Mouse (Mus musculus): ENCODE measurements around the gene Osbpl10. TPM values are rescaled to one million over a fixed set of nuclear protein-coding genes. Genes with fewer than 3 reads are reported as not detected.

Gene Osbpl10
- polyA plus RNA-seq (2012; fragmentation: generic; extraction: Trizol): 4.2 TPM
- long read RNA-seq, experiment 1: 0 reads
- long read RNA-seq, experiment 2, partial matches to known transcripts: 1 of 1 reads
- long read RNA-seq, experiment 2, other reads (novel, unspliced or antisense): 0 of 1 reads

DNA sequence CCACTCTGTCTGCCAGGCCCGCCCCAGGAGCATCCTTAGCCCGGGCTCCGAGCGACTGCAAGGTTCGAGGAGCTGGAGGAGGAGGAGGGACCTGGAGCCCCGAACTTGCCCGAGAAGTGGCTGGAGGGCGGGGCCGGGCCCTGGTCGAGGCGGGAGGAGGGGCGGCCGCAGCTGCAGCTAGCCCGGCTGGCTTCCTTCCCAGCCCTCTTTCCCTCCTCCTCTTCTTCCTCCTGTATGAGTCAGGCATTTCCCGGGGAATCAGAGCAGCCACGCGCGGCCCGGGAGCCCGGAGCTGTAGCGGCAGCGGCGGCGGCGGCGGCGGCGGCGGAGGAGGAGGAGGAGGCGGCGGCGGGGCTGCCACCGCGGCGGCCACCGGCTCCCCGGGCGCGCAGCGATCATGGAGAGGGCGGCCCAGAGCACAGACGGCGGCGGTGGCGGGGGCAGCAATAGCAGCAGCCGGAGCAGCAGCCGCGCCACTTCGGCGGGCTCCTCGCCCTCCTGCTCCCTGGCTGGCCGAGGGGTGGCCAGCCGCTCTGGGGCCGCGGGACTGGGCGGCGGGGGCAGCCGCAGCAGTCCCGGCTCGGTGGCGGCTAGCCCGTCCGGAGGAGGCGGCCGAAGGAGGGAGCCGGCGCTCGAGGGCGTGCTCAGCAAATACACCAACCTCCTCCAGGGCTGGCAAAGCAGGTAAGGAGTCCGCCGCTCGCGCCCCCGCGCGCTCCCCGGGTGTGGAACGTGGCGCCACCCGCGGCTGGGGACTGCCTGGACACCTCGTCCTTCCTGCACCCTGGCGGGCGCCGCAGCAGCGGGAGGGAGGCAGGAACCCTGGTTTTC lies at the start of gene Osbpl10:
TSS of gene Osbpl10 (plus strand) at position 289 of the 831 bp plus-strand sequence.
- Histone ChIP-seq H3K4me3 (ENCODE audit: insufficient read depth, poor library complexity, severe bottlenecking) (peak within 1 kb of the TSS; percentile 36), H3K79me3 (ENCODE audit: low read depth) (no peaks in the 10 kb centered on the region), H3K79me2 (ENCODE audit: control insufficient read depth, insufficient read depth) (no peaks in the 10 kb centered on the region), H3ac (ENCODE audit: control insufficient read depth, insufficient read length, low read depth) (peak within 1 kb of the TSS; percentile 67), H3K36me3 (ENCODE audit: control insufficient read depth, insufficient read depth) (no peaks in the 10 kb centered on the region), H3K27me3 (ENCODE audit: control insufficient read depth, insufficient read depth, insufficient read length) (no peaks in the 10 kb centered on the region)
- TF ChIP-seq CTCF (IDR thresholded peaks at IDR 0.05; ENCODE audit: control insufficient read depth, insufficient read depth, insufficient read length) (peak; percentile 44), USF1 (IDR thresholded peaks at IDR 0.05; ENCODE audit: low read depth) (no peak), MYOG (IDR thresholded peaks at IDR 0.05; ENCODE audit: control insufficient read depth, extremely low read depth, insufficient read length) (no peak), CEBPB (IDR thresholded peaks at IDR 0.05; ENCODE audit: low read depth) (no peak)

DNA sequence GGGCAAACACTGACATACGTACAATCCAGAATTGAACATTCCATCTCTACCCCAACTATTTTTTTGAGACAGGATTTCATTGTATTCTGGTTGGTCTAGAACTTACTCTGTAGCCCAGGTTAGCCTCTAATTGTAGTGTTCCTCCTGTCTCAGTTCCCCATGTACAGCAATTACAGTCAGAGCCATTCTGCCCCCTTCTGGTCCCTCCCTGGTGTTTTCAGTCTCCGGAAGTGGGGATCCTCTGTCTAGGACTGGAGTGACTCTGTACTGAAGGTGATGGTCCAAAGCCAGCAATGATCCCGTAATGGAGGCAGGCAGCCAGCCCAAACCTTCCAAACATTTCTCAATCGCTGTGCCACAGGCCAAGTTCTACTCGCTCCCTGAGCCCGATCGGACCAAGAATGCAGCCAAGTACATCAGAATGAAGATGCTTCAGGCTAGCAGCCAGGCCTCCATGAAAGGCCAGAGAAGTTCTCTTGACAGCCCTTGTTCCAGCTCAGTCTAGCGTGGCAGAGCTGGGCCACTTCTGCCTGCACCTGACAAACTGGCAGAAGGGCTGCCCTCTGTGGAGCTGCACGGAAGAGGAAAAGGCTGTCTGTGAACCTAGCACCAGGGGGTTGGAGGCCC lies 47.8 kb upstream of the Osbpl10 start:
- Histone ChIP-seq H3K4me3 (ENCODE audit: insufficient read depth, poor library complexity, severe bottlenecking) (no peak overlapping the region), H3K79me2 (ENCODE audit: control insufficient read depth, insufficient read depth) (no peaks in the 10 kb centered on the region), H3K27me3 (ENCODE audit: control insufficient read depth, insufficient read depth, insufficient read length) (no peaks in the 10 kb centered on the region), H3K79me3 (ENCODE audit: low read depth) (no peaks in the 10 kb centered on the region), H3ac (ENCODE audit: control insufficient read depth, insufficient read length, low read depth) (no peak overlapping the region), H3K36me3 (ENCODE audit: control insufficient read depth, insufficient read depth) (no peaks in the 10 kb centered on the region)
- no peak for TF ChIP-seq USF1 (IDR thresholded peaks at IDR 0.05; ENCODE audit: low read depth)
- no peak for TF ChIP-seq CEBPB (IDR thresholded peaks at IDR 0.05; ENCODE audit: low read depth)
- no peak for TF ChIP-seq CTCF (IDR thresholded peaks at IDR 0.05; ENCODE audit: control insufficient read depth, insufficient read depth, insufficient read length)
- no peak for TF ChIP-seq MYOG (IDR thresholded peaks at IDR 0.05; ENCODE audit: control insufficient read depth, extremely low read depth, insufficient read length)
- no peak for TF ChIP-seq FOSL1 (IDR thresholded peaks at IDR 0.05; ENCODE audit: insufficient read depth, low read length, poor library complexity, severe bottlenecking)
- TF ChIP-seq MAX (IDR thresholded peaks at IDR 0.05): no peak
- no peak for TF ChIP-seq MYOD1 (IDR thresholded peaks at IDR 0.05; ENCODE audit: control insufficient read depth, insufficient read length, low read depth)

DNA sequence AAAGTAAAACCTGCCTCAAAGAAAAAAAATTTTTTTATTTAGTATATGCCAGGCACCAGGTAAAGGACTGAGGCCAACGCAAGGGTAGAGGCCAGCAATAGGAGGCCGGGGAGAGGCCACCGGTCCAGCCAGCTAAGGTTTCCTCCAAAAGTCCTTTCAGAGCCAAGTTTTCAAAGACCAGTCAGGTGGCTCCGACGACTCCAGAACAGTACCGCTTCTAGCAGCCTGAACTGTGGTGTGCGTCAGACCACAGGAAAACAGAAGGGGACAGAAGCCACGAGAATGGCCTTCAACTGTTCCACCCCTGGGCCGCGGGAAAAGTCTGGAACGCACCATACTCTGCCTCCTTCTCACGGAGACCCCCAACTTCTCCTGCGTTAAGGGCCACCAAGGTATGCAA lies 45.8 kb upstream of the Osbpl10 start:
- peak overlapping the region; percentile 7 for H3ac ChIP-seq (ENCODE audit: control insufficient read depth, insufficient read length, low read depth)
- H3K27me3 ChIP-seq (ENCODE audit: control insufficient read depth, insufficient read depth, insufficient read length): no peaks in the 10 kb centered on the region
- H3K36me3 ChIP-seq (ENCODE audit: control insufficient read depth, insufficient read depth): no peaks in the 10 kb centered on the region
- TF ChIP-seq MAX (IDR thresholded peaks at IDR 0.05) (no peak), CTCF (IDR thresholded peaks at IDR 0.05; ENCODE audit: control insufficient read depth, insufficient read depth, insufficient read length) (no peak)
- H3K79me3 ChIP-seq (ENCODE audit: low read depth): no peaks in the 10 kb centered on the region
- H3K79me2 ChIP-seq (ENCODE audit: control insufficient read depth, insufficient read depth): no peaks in the 10 kb centered on the region
- peak overlapping the region; percentile 45 for H3K4me3 ChIP-seq (ENCODE audit: insufficient read depth, poor library complexity, severe bottlenecking)

DNA sequence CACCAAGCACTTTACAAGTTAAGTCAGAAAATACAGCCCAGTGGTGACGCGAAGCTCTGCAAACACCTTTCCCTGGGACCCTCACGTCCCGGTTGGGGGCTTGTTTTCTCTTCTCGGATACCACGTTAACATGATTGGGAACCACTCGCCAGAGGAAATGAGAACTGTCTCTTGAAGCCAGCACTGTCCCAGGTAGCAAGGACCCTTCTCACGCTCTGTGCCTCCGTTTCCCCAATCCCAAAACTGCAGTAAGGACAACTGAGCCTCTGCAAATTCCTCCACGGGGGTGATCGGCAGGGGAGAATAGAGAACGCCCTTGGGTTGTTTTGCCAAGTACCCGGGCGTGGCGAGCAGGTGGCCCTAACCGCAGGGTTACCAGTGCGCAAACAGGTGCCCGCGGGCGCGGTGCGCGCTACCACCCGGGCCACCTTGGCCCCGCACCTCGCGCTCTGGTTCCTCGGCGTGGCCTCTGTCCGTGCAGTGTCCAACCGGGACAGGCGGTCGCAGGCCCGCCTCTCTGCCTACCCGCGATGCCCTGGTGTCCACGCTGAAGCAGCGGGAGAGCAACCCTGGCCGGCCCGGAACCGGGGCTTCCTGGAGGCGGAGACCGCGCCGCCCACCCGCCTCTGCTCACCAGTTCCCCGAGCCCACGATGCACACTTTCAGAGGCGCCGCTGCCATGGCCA lies 45.2 kb upstream of the Osbpl10 start:
- no peaks in the 10 kb centered on the region for H3K27me3 ChIP-seq (ENCODE audit: control insufficient read depth, insufficient read depth, insufficient read length)
- H3K36me3 ChIP-seq (ENCODE audit: control insufficient read depth, insufficient read depth): no peaks in the 10 kb centered on the region
- peak overlapping the region; percentile 45 for H3K4me3 ChIP-seq (ENCODE audit: insufficient read depth, poor library complexity, severe bottlenecking)
- no peaks in the 10 kb centered on the region for H3K79me3 ChIP-seq (ENCODE audit: low read depth)
- no peak for TF ChIP-seq FOSL1 (IDR thresholded peaks at IDR 0.05; ENCODE audit: insufficient read depth, low read length, poor library complexity, severe bottlenecking)
- TF ChIP-seq MAX (IDR thresholded peaks at IDR 0.05): no peak
- no peak for TF ChIP-seq MYOG (IDR thresholded peaks at IDR 0.05; ENCODE audit: control insufficient read depth, extremely low read depth, insufficient read length)
- TF ChIP-seq CEBPB (IDR thresholded peaks at IDR 0.05; ENCODE audit: low read depth): no peak
- no peak for TF ChIP-seq MYOD1 (IDR thresholded peaks at IDR 0.05; ENCODE audit: control insufficient read depth, insufficient read length, low read depth)
- no peaks in the 10 kb centered on the region for H3K79me2 ChIP-seq (ENCODE audit: control insufficient read depth, insufficient read depth)
- H3ac ChIP-seq (ENCODE audit: control insufficient read depth, insufficient read length, low read depth): peak overlapping the region; percentile 78

DNA sequence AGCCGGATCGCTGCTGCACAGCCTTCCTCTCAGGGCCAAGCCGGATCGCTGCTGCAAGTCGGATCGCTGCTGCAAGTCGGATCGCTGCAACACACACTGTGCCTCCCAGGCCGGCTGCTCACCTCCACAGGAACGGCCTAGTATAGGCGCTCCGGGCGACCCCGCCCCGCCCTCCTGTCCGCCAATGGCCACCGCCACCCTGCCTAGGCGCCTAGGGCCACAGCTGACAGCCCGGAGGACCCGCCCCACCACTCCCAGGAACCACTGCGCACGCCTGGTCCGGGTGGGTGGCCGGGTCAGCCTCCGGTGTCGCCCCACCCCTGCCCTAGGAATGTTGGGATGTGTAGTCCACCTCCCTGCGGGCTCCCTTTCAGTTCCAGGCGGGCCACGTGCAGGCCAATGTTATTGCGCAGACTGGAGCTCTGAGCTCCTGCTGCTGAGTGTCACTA lies 44.6 kb upstream of the Osbpl10 start, which contains the start of gene Gpd1l:
TSS of gene Gpd1l (minus strand) at position 265 of the 449 bp plus-strand sequence.
- Histone ChIP-seq H3K79me2 (ENCODE audit: control insufficient read depth, insufficient read depth) (no peaks in the 10 kb centered on the region), H3K27me3 (ENCODE audit: control insufficient read depth, insufficient read depth, insufficient read length) (no peaks in the 10 kb centered on the region), H3K79me3 (ENCODE audit: low read depth) (no peaks in the 10 kb centered on the region), H3ac (ENCODE audit: control insufficient read depth, insufficient read length, low read depth) (peak within 1 kb of the TSS; percentile 78), H3K36me3 (ENCODE audit: control insufficient read depth, insufficient read depth) (no peaks in the 10 kb centered on the region), H3K4me3 (ENCODE audit: insufficient read depth, poor library complexity, severe bottlenecking) (peak within 1 kb of the TSS; percentile 45)
- TF ChIP-seq FOSL1 (IDR thresholded peaks at IDR 0.05; ENCODE audit: insufficient read depth, low read length, poor library complexity, severe bottlenecking) (no peak), MYOD1 (IDR thresholded peaks at IDR 0.05; ENCODE audit: control insufficient read depth, insufficient read length, low read depth) (no peak), CTCF (IDR thresholded peaks at IDR 0.05; ENCODE audit: control insufficient read depth, insufficient read depth, insufficient read length) (no peak), USF1 (IDR thresholded peaks at IDR 0.05; ENCODE audit: low read depth) (peak; percentile 52), CEBPB (IDR thresholded peaks at IDR 0.05; ENCODE audit: low read depth) (no peak), MAX (IDR thresholded peaks at IDR 0.05) (no peak), MYOG (IDR thresholded peaks at IDR 0.05; ENCODE audit: control insufficient read depth, extremely low read depth, insufficient read length) (no peak)

Data from C2C12 (cell line).